Mouse (Mus musculus) lung, embryonic 14.5 days (tissue): ENCODE results near the gene Six2. TPM values are rescaled to one million over a fixed set of nuclear protein-coding genes. Genes with fewer than 3 reads are reported as not detected.

Source experiments
- ATAC-seq: fragments of 200-750 bp; cut with Nextera tagmentation; 2 replicates; pipeline ENCODE4 v1.8.0; 2017; ENCODE audit warnings: mild to moderate bottlenecking, moderate TSS enrichment, moderate library complexity; ENCODE audit not compliant: insufficient read depth
- DNase-seq: peaks from one replicate; pipeline ENCODE4 v3.0.0-alpha.2; 2015
- H3K27ac ChIP-seq: fragments of 300-500 bp; sonication (generic); 2 replicates; pipeline ENCODE4 v1.5.1; 2014; ENCODE audit warnings: low read depth, mild to moderate bottlenecking, moderate library complexity
- H3K27me3 ChIP-seq: fragments of 300-500 bp; sonication (generic); 2 replicates; pipeline ENCODE4 v1.6.1; 2014; ENCODE audit warnings: low read length, control low read depth; ENCODE audit not compliant: insufficient read depth
- H3K36me3 ChIP-seq: fragments of 300-500 bp; sonication (generic); 2 replicates; pipeline ENCODE4 v1.6.1; 2014; ENCODE audit warnings: control low read depth; ENCODE audit not compliant: insufficient read depth
- H3K4me1 ChIP-seq: fragments of 300-500 bp; sonication (generic); 2 replicates; pipeline ENCODE4 v1.6.1; 2014; ENCODE audit warnings: antibody characterized with exemption, control low read depth; ENCODE audit not compliant: insufficient read depth
- H3K4me2 ChIP-seq: fragments of 300-500 bp; sonication (generic); 2 replicates; pipeline ENCODE4 v1.6.1; 2014; ENCODE audit warnings: mild to moderate bottlenecking
- H3K4me3 ChIP-seq: fragments of 300-500 bp; sonication (generic); 2 replicates; pipeline ENCODE4 v1.5.1; 2014; ENCODE audit warnings: low read depth, low read length
- H3K9ac ChIP-seq: fragments of 300-500 bp; sonication (generic); 2 replicates; pipeline ENCODE4 v1.6.1; 2014
- H3K9me3 ChIP-seq: fragments of 300-500 bp; sonication (generic); 2 replicates; pipeline ENCODE4 v1.6.1; 2016; ENCODE audit warnings: low read depth, low read length, control low read depth
- CTCF ChIP-seq: IDR thresholded peaks from 2 replicates; pipeline ENCODE4 v1.5.1; 2016; ENCODE audit warnings: antibody characterized with exemption, low read depth
- WGBS: fragments of 180-500 bp; shearing (Covaris S2); extraction: QIAGEN DNeasy Blood & Tissue Kit; methylation state at CpG from one replicate; pipeline ENCODE4 v1.1.7; 2014; 5-methylcytosine and 5-hydroxymethylcytosine counted together
- polyA plus RNA-seq: library from polyadenylated mRNA; unstranded; fragments of >200 nt; fragmentation: Nextera tagmentation; extraction: Ambion mirVana; gene quantifications from 2 replicates; pipeline ENCODE4 v1.2.1, GENCODE M21; 2014

The Six2 gene
- polyA plus RNA-seq, 1 experiment from 2014 or later = not detected

GRCm38 (mm10) chr17:85723166-85723565 lies 35.1 kb upstream of the Six2 start:
- WGBS = 69% methylated on average over 5 of the region's 5 CpGs
- Histone ChIP-seq H3K4me3 (no peak overlapping the region), H3K9ac (no peak overlapping the region), H3K36me3 (no peaks in the 10 kb centered on the region), H3K4me1 (no peaks in the 10 kb centered on the region), H3K27ac (no peak overlapping the region), H3K27me3 (no peaks in the 10 kb centered on the region), H3K4me2 (no peak overlapping the region), H3K9me3 (no peaks in the 10 kb centered on the region)
- TF ChIP-seq CTCF = no peak
- DNase-seq (no peak), ATAC-seq (no peak)

GRCm38 (mm10) chr17:85717266-85717665 lies 29.2 kb upstream of the Six2 start:
- H3K36me3 ChIP-seq = no peaks in the 10 kb centered on the region
- H3K4me2 ChIP-seq = no peak overlapping the region
- no peaks in the 10 kb centered on the region for H3K9me3 ChIP-seq
- TF ChIP-seq CTCF = no peak
- 59% methylated on average over 7 of the region's 7 CpGs for WGBS
- no peaks in the 10 kb centered on the region; the same call in 1 of the 2 replicates for H3K27me3 ChIP-seq
- H3K27ac ChIP-seq = no peak overlapping the region
- H3K9ac ChIP-seq = no peak overlapping the region
- H3K4me3 ChIP-seq = no peak overlapping the region
- no peaks in the 10 kb centered on the region for H3K4me1 ChIP-seq
- ATAC-seq (no peak), DNase-seq (peak; percentile 48)

- H3K4me1 ChIP-seq = no peaks in the 10 kb centered on the region
- no peak overlapping the region for H3K4me3 ChIP-seq
- no peak overlapping the region for H3K4me2 ChIP-seq
- no peaks in the 10 kb centered on the region for H3K9me3 ChIP-seq
- ATAC-seq = no peak
- no peaks in the 10 kb centered on the region; the same call in 1 of the 2 replicates for H3K27me3 ChIP-seq
- H3K36me3 ChIP-seq = no peaks in the 10 kb centered on the region
- no peak overlapping the region for H3K9ac ChIP-seq
- no peak for DNase-seq
- no peak overlapping the region for H3K27ac ChIP-seq
- 71% methylated on average over 11 of the region's 11 CpGs for WGBS
- TF ChIP-seq CTCF = peak; percentile 17; the same call in 1 of the 2 replicates
These were observed 27.7 kb upstream of the Six2 start for GRCm38 (mm10) chr17:85715784-85716183.

GRCm38 (mm10) chr17:85714370-85714769 lies 26.3 kb upstream of the Six2 start:
- no peak overlapping the region for H3K9ac ChIP-seq
- H3K27me3 ChIP-seq = no peaks in the 10 kb centered on the region; the same call in 1 of the 2 replicates
- no peak for DNase-seq
- H3K4me2 ChIP-seq = no peak overlapping the region
- 45% methylated on average over 5 of the region's 5 CpGs for WGBS
- no peaks in the 10 kb centered on the region for H3K4me1 ChIP-seq
- no peak for TF ChIP-seq CTCF
- H3K27ac ChIP-seq = no peak overlapping the region
- ATAC-seq = no peak
- no peaks in the 10 kb centered on the region for H3K36me3 ChIP-seq
- no peak overlapping the region for H3K4me3 ChIP-seq
- no peaks in the 10 kb centered on the region for H3K9me3 ChIP-seq

- 83% methylated on average over 10 of the region's 10 CpGs for WGBS
- DNase-seq = no peak
- Histone ChIP-seq H3K27ac (no peak overlapping the region), H3K4me3 (no peak overlapping the region), H3K27me3 (no peaks in the 10 kb centered on the region; the same call in 1 of the 2 replicates), H3K9me3 (no peaks in the 10 kb centered on the region), H3K4me1 (no peaks in the 10 kb centered on the region), H3K9ac (no peak overlapping the region), H3K4me2 (no peak overlapping the region), H3K36me3 (no peaks in the 10 kb centered on the region)
- TF ChIP-seq CTCF = peak; percentile 20; the same call in 1 of the 2 replicates
- no peak for ATAC-seq
These were observed 24.8 kb upstream of the Six2 start for GRCm38 (mm10) chr17:85712874-85713273.

GRCm38 (mm10) chr17:85704369-85705260 lies 16.5 kb upstream of the Six2 start:
- Histone ChIP-seq H3K4me3 (no peak overlapping the region), H3K4me1 (no peaks in the 10 kb centered on the region), H3K9ac (no peak overlapping the region), H3K36me3 (no peaks in the 10 kb centered on the region), H3K4me2 (no peak overlapping the region), H3K27ac (no peak overlapping the region), H3K27me3 (no peaks in the 10 kb centered on the region), H3K9me3 (no peaks in the 10 kb centered on the region)
- ATAC-seq = no peak
- whole genome bisulfite sequencing = 66% methylated on average over 12 of the region's 12 CpGs
- no peak for TF ChIP-seq CTCF
- DNase-seq = no peak

- no peak overlapping the region for H3K9ac ChIP-seq
- no peaks in the 10 kb centered on the region for H3K9me3 ChIP-seq
- no peak for DNase-seq
- 52% methylated on average over 4 of the region's 4 CpGs for WGBS
- H3K4me1 ChIP-seq = no peaks in the 10 kb centered on the region
- no peaks in the 10 kb centered on the region for H3K36me3 ChIP-seq
- ATAC-seq = no peak
- H3K27ac ChIP-seq = no peak overlapping the region
- H3K4me2 ChIP-seq = no peak overlapping the region
- H3K4me3 ChIP-seq = no peak overlapping the region
- peaks cover 6% of the 10 kb centered on the region for H3K27me3 ChIP-seq
- no peak for TF ChIP-seq CTCF
These were observed 12.0 kb upstream of the Six2 start for GRCm38 (mm10) chr17:85700028-85700427.
